Mouse (Mus musculus): ENCODE results near the gene Wwox.
"Not testable (repeated sequence)": the region's sequence is repeated elsewhere in the genome, so short reads cannot be mapped to it uniquely, and the experiment has no call there.

Gene Wwox

DNA sequence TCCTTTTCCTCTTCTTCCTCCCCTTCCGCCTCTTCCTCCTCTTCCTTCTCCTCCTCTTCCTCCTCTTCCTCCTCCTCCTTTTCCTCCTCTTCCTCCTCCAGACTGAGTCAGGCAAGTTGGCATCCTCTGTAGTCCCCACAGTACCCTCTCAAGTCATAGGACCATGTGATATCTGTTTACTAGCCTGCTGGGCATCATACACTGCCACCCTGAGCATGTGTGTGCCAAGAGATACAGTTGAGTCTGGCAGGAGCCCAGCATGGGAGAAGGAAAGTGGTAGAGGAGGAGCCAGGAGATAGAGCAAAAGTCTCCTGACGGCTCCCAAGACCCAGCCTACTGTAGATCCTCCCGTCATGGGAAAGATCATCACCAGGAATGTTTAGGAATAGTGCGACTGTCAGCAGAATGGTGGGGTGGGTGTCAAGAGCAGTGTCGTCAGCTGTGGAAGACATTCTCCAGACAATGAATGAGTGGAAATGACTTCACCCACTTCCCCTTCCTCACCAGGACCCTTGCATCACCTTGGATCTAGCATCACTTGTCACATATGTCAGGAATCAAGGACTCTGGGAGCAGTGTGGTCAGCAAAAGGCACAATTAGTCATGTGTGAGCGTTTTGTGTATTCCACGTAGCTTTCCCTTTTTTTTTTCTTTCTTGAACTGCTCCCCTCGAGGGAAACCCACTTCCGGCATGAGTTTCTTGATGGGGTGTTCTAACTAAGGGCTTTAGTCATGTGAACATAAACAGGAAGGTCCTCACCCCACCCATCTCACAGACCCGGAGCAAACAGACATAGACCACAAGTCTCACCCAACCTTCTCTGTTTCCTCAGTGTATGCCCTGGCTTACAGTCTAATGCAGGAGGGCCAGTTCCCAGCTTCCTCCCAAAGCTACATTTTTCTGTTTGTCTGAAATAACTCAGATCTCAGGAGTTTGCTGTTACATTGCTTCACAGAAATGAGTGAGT, 375.6 kb downstream of the Wwox start:
- DNase-seq, result no peak

DNA sequence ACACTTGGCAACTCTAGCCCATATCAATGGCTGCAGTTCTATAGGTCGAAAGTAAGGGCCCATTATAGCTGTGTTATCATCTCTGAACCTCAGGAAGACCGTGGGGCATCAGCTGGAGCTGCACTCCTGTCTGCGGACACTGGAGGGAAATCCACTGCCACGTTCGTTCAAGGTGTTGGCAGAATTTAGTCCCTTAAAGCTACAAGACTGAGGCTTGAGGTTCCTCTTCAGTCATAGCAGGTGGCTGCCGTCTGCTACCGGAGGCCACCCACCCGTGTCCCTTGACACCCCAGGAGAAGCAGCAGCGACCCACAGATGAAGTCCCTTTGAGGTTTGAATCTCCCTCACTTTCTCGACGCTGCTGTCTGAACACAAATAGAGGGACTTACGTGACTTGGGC, 376.9 kb downstream of the Wwox start:
- DNase-seq, result no peak

DNA sequence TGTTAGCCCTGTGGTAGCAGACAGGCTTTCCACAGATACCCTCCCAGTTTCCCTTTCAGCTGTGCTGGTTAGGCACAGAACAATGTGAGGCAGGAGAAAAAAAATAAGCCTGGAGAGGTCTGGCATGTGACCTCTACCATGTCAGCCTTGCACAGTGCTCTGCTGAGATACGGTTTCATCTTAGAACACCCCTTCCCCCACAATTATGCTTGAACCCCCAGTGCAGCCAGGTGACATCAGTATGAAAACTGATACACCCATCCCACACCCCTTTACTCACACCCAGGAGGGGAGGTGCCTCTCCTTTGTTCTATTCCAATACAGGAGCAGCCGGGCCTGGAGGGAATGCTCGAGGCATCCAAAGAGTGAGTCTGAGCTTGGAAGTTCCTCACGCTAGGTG, 377.5 kb downstream of the Wwox start:
- DNase-seq, result no peak

DNA sequence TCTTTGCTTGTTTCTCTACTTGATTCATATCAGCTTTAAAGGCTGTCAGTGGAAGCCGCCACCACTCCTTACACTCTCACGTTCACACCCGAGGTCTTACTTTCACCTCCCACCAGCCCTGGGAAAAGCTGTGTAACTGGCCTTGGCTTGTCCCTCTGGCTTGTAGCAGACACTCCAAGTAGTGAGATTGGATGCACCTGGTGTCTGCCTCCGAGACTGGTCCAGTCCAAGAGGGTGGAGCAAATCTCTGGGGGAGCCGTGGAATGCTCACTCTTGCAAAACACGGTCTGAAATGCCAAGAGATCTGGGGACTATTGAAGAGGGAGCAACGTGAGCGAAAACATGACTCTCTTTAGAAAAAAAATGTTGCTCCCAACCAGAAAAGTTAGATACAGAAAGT, 382.1 kb downstream of the Wwox start:
- no peak for DNase-seq

DNA sequence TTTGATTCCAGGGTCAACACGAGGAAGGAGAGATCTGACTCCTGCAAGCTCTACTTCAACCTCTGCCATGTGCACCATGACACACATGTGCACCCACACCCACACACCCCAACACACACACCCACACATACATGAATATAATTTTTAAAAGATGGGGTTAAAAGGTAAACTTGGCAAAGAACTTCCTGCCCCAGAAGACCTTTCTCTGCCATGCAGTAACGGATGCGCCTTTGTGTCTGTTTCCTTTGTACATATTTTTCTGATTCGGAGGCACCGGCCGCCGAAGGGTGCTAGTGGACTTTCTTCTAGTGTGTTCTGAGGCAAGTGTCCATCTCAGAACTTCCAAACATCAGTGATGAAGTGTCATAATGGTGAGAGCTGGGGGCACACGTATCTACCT, 386.0 kb downstream of the Wwox start:
- DNase-seq, result no peak

DNA sequence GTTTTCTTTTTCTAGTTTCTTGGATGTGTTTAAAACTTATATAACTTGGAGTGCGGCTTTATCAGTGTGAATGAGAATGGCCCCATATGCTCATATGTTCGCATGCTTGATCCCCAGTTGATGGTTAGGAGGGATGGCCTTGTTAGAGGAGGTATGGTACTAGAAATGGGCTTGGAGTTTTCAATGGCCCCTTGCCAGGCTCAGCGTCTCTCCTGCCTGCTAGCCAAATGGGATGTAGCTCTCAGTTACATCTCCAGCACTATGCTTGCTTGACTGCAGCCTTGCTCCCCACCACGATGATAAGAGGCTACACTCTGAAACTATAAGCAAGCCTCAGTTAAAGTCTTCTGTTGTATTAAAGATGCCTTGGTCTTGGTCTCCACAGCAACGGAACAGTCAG, 387.5 kb downstream of the Wwox start:
- DNase-seq, result no peak

DNA sequence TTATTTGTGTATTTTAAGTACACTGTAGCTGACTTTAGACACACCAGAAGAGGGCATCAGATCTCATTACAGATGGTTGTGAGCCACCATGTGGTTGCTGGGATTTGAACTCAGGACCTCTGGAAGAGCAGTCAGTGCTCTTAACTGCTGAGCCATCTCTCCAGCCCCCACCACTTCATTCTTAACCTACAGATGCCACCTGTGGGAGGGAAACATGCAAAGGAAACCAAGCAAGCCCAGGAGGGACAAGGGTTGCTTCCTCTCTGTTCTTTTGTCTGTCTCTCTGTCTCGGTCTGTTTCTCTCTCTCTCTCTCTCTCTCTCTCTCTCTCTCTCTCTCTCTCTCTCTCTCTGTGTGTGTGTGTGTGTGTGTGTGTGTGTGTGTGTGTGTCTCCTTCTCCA, 388.4 kb downstream of the Wwox start:
- not testable (repeated sequence) for DNase-seq

DNA sequence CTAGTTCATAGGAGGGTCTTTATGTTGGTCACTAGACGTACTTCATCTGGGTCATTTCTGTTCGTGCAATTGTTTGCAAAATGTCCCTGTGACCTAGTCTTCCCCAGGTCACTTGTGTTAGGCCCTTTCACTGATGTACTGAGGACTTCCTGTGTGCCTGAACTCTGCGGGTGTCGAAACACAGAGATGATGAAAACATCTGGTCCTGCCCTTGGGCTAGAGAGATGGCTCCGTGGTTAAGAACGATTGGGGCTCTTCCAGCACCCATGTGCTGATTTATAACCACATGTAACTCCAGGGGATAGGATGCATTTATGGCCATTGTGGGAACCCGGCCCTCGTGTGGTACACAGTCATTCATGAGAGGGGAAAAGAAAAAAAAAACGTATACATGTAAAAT, 392.1 kb downstream of the Wwox start:
- no peak for DNase-seq

DNA sequence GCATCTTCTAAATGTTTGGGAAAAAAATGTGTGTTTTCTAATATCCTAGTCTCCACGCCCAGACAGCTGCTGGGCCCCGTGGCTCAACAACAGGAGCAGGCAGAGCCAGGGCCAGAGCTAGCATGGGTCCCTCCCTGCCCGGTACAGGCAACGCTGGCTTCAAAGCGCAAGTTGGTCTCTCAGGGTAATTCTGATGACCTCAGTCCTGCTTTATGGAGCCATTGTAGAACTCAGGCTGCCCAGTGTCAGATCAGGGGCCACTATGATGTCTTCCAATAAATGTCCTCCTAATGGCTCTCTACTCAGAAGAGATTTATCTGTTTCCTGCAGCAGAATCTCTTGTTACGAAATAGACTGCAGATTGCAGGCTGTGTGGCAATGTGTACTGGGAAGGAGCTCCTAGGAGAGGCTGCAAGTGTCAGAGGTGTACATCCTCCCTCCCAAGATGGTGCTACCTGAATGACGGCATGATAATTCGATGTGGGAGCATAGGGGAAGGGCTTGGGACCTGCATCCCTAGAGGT, 392.9 kb downstream of the Wwox start:
- DNase-seq, result no peak

DNA sequence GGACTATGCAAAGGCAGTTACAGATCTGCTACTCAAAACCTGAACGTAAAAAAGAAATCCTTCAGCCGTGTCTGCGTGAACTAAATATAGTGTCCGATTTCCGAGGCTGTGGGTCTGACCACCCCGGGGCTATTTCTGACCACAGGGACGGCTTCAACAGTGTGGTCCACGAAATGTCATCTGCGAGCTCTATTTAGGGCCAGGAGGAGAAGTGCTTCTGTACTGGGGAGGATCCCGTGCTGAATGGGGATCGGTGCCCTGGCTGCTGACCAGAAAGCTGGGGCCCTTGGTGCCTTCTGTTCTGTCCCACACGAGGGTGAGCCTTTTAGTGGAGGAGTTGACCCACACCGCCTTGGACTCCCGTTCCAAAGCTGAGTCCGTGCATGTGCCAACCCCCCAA, 395.3 kb downstream of the Wwox start:
- no peak for DNase-seq

DNA sequence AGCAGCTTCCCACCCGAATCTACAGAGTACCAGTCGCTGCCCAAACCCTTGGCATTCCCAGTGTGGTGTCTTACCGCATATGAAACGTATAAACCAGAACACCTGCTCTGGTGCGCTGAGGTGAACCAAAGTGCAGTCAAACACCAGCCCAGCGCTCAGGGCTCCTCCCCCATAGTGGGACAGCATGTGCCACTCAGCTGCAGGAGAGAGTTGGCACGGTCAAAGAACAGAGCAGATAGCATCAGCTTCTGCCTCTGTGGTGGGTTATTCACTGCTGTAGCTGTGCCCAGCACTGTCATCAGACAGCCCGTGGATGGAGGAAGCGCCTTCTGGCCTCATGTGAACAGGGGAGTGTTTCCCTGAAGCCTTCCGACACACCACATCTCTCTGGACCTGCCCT, 400.5 kb downstream of the Wwox start:
- DNase-seq, result no peak

DNA sequence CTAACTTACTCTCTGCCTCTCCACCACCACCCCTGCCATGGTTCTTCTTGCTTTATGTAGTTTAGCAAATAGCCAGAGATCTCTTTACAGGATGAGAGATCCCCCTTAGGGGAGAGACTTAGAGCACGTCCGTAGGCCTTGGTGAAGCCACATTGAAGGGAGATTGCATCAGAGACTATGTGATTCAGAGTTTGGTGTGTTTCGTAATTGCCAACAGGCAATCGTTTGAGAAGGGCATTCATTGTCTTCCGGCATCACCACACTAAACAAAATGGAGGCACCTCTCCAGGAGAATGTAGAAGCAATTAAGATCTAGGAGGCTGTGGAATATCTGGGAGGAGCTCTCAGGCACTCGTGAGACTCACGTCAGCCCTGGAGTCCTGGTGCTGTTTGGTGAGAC, 408.2 kb downstream of the Wwox start:
- no peak for DNase-seq

DNA sequence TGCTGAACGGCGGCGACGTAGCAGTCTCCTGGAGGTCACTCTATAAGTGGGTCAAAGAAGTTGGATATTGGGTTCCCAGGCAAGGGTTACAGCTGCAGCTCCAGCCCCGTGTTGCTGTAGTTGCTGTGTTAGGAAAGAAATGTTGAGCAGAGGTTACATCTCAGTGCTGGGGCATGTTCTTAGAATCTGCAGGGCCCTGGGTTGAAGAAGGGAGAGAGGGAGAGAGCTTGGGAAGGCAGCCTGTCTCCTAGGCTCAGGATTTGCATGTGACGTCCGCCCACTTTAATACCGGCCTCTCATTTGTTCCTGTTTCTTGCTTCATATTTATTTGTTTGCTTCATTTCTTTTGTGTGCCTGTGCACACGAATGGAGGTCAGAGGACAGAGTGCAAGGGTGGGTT, 410.0 kb downstream of the Wwox start:
- no peak for DNase-seq

DNA sequence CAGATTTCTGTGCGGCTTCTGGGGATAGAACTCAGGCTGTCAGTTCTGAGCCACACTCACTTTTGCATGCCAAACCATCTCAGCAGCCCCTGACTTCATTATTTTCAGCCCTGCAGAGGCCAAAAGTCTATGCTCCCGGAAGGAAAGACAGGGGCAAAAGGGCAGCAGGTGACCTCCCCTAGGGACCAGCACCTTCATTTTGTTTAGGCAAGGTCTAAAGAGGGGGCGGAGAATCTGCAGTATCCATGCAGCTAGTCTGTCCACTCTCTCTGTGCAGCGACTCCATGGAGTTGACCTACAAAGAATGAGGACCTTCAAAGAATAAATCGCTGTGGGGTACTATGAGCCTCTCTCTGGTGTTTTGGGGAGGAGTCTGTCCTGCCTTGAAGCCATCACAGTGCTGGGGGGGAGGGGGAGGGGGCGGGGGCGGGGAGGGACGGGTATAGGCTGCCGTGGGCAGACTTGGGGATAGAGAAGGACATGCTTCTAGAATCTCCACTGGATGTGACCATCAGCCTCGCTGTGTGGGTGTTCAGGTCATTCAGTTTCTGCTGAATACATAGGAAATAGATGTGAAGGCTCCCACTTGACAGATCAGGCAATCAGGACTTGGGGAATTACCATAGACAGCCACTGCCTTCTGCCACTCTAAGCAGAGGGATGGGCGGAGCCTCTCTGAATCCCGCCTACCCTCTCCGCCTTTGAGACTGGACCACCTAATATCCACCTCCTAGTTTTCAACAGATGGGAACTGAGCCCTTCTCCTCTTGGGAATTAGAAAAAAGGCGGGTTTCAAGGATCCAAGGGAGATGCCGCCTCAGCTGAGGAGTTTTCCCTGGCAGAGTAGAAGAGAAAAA, 410.8 kb downstream of the Wwox start:
- DNase-seq, result no peak

DNA sequence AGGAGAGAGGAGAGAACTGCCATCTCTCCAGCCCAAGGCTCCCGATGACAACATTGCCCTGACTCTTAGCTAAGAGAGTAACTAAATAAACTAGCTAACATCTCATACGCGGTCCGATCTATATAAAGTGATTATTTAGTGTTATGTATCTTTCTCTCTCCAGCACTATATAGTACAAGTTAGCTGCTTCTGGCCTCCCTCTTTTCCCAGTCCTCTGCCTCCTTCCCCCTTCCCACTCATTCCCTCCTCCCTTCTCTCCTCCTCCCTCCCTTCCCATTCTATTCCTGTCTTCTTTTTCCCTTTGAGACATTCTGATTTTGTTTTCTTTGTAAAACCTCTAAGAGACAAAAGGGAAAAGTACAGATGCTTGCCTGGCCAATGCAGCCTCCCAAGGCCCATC, 414.3 kb downstream of the Wwox start:
- DNase-seq, result no peak

DNA sequence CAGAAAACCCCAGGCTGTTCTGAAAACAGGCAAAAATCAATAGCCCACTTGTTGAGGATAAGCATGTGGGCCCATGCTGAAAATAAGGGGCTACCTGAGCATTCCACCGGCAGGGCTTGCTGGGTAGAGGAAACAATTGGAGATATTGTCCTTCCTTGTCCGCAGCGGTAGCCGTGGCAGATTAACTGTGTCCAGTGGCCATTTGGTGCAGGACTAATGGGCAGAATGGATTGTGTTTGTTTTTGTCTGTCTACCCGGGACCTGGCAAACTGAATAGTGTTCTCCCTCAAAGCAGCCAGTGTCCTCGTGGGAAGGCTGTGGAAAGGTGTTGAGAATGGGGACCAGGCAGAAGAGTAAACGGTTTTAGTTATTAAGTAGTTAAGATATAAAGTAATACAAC, 416.4 kb downstream of the Wwox start:
- no peak for DNase-seq

DNA sequence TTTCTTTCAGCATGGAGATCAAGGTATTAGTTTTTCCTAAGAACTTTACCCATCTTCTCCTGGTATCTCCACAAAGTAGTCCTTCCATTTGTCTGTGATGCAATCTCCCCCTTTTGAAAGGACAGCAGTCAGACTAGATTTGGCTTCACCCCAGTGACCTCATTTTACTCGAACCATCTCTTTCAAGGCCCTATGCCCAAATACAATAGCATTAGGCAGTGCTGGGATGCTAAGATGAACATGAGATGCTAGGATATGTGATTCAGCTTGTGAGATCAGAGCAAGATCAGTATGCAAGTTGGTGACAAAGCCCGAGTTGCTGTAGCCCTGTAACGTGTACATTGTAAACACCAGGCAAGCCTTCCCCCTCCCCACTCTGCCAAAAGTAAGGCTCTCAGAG, 426.5 kb downstream of the Wwox start:
- no peak for DNase-seq

DNA sequence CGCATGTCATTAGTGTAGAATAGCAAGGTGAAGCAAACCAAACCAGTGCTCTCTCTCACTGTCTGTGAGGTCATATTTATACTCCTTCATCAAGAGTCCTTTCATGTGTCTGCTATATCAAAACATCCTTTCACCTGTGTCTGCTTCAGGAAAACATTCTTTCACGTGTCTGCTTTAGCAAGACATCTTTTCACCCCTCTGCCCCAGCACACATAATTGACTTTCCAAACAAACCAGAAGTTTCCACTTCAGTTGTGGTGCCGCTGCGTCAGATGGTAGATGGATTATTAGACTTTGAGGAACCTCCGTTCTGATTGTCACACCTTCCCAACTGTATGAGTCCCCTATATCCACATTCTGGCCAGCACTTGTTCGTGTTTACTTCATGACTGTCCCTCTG, 429.9 kb downstream of the Wwox start:
- DNase-seq, result no peak

DNA sequence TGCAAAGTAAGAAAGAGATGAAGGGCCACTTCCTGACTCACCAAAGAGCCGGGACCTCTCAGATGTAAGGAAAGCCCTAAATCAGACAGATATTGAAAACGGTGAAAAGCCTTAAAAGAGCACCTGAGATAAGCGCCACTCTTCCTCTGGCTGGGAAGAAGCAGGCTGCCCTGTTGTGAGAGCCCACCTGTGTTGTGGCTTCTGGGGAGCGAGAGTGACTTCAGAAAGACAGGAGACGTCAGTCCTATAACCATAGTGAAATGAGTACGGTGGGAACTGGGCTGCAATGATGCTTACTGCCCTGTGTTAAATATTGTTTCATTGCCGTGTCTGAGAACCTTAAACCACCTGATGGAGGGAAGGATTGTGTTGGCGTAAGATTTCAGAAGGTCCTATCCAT, 431.0 kb downstream of the Wwox start:
- no peak for DNase-seq

DNA sequence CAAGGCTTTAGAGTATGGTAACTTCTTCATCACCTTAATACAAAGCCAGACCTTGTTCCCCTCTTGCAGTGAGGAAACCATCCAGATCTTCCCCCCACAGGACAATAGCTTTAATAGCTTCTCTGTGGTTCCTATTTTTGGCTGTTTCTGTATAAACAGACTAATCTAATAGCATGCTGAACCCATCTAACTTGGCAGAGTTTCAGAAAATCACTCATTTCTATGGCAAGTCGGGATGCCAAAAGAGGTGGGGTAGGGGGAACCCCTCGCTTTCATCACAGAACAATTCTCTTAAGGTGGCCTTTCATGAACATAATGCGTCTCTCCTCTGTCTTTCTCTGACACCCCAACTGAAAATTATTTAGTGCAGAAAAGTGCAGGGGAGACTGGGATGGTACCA, 433.0 kb downstream of the Wwox start:
- DNase-seq, result no peak

DNA sequence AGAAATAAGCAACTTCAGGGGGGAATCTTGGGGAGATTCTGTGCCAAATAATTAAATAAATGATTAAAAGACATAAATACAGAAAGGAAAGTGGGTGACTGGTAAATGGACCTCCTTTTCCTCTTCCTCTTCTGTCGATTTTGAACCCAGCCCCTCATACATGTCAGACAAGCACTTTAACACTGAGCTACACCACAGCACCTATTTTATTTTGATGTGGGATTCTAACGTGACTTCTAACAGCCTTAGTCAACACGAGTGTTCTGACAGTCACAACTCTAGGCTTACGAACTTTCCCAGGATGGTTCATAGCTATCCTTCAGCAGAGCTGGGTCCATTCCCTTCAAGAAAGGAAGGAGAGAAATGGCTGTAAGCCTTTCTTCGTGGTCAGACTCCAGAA, 435.7 kb downstream of the Wwox start:
- DNase-seq, result no peak

DNA sequence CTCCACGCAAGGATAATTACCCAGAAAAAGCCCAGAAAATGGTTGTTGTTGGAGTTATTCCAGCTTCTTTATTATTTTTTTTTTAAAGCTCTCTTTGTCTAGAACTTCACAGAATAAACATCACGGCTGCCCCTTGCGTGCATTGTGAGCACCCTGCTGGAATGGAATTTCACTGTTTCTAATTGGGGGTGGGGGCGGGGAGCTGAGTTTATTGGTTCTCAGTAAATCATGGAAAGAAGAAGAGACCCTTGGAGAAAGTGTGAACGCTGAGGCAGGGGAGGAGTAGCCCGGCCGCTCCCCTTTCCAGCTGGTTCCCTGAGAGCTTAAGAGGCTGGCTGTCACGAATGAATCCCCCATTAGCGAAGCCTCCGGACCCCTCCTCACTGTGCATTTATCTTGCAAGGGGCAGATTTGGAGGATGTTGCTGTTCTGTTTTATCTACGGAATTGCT, 436.7 kb downstream of the Wwox start:
- DNase-seq, result no peak

DNA sequence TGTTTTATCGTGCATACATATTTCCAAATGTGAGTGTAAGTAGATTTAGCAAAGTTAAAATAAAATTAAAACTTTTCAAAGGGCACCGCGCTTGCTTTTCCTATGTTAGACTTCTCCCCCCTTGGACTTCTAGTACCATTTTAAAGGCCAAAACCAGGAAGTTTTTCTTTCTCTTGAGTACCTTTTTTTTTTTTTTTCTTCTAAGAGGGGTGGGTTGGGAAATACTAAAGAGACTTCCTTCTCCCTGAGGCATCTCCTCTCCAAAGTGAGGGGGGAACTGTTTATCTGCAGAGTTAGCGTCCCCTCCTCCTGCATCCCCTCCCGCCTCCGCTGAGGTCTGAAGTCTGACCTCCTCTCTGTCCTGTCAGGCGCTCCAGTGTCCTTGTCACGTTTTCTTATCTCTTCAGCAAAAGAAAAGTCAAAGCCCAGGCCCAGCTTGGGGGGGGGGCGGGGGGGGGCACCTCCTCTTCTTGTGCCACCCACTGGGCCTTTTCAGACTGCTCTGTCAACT, 437.3 kb downstream of the Wwox start:
- no peak for DNase-seq

DNA sequence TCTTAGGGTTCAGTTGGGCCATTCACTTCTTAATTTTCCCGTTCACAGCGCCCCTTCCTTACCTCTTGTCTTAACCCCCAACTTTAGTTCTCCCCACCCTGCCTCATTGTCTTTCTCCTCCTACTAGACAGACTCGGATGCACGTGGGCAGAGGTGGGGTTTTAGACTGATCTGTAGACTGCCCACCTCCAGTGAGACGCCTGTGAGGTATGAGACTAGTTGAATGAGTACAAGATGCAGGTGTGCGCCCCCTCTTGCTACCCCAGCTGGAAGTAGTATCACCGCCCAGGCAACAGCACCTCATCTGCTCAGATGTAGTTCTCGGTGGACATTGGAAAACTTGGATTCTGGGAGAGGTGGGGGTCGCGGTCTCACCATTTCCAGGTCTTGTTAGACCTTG, 437.8 kb downstream of the Wwox start:
- no peak for DNase-seq
